Mouse (Mus musculus): ENCODE measurements around the gene Kcne2.

DNA sequence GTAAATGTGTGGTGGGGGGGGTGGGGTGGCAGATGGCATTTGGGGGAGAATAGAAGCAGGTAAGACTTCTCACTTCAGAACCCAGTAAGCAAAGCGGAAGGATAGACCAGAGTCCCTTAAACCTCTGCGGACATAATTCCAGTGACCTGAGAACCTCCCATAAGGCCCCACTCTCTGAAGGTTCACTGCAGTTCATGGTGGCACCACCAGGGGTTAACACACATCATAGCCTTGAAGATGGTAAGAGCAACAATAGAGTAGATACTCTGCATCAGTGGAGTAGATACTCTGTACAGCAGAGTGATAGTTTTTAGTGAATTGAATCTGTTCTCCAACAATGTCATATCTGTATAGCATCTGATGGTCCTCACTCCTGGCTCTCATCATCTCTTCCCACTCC lies 13.3 kb downstream of the Kcne2 start:
- no peak for TF ChIP-seq CTCF (IDR thresholded peaks at IDR 0.05; ENCODE audit: low read depth, low read length)
- TF ChIP-seq EP300 (IDR thresholded peaks at IDR 0.05; ENCODE audit: insufficient read depth, low read depth, low read length) = no peak
